Mouse (Mus musculus) liver, embryonic 14.5 days (tissue): Measurements from ENCODE around the gene Zfp385a.

Source experiments
- CTCF ChIP-seq: IDR thresholded peaks from 2 replicates; pipeline ENCODE4 v1.5.1; 2016; ENCODE audit warnings: antibody characterized with exemption, low read depth, control low read depth
- EP300 ChIP-seq: IDR thresholded peaks from 2 replicates; pipeline ENCODE4 v1.6.1; 2016; ENCODE audit warnings: antibody characterized with exemption, low read depth

- peak; percentile 73 for TF ChIP-seq CTCF
- TF ChIP-seq EP300, result no peak
These were observed 60.1 kb downstream of the Zfp385a start for GRCm38 (mm10) chr15:103279750-103280149.
